Mouse (Mus musculus) heart, embryonic 13.5 days (tissue): ENCODE data around the gene Synpo2. TPM values are rescaled to one million over a fixed set of nuclear protein-coding genes. Genes with fewer than 3 reads are reported as not detected.

Experiments
- ATAC-seq: fragments of 200-750 bp; cut with Nextera tagmentation; 2 replicates; pipeline ENCODE4 v1.8.0; 2017; ENCODE audit warnings: moderate TSS enrichment; ENCODE audit not compliant: insufficient number of reproducible peaks, low FRiP score, low TSS enrichment; ENCODE audit errors: extremely low read depth
- H3K27ac ChIP-seq: fragments of 300-500 bp; sonication (generic); replicated peaks from 2 replicates; pipeline ENCODE4 v1.5.1; 2015; ENCODE audit warnings: moderate library complexity, mild to moderate bottlenecking, inconsistent platforms
- H3K27me3 ChIP-seq: fragments of 300-500 bp; sonication (generic); replicated peaks from 2 replicates; pipeline ENCODE4 v1.6.1; 2015; ENCODE audit warnings: mild to moderate bottlenecking, inconsistent platforms
- H3K36me3 ChIP-seq: fragments of 300-500 bp; sonication (generic); 2 replicates; pipeline ENCODE4 v1.6.1; 2015; ENCODE audit warnings: mild to moderate bottlenecking, inconsistent platforms
- H3K4me1 ChIP-seq: fragments of 300-500 bp; sonication (generic); 2 replicates; pipeline ENCODE4 v1.6.1; 2015; ENCODE audit warnings: inconsistent platforms
- H3K4me2 ChIP-seq: fragments of 300-500 bp; sonication (generic); 2 replicates; pipeline ENCODE4 v1.6.1; 2015; ENCODE audit warnings: inconsistent platforms, mild to moderate bottlenecking, moderate library complexity
- H3K4me3 ChIP-seq: fragments of 300-500 bp; sonication (generic); 2 replicates; pipeline ENCODE4 v1.5.1; 2015; ENCODE audit warnings: moderate library complexity, mild to moderate bottlenecking, inconsistent platforms
- H3K9ac ChIP-seq: fragments of 300-500 bp; sonication (generic); 2 replicates; pipeline ENCODE4 v1.6.1; 2015; ENCODE audit warnings: inconsistent platforms, mild to moderate bottlenecking, moderate library complexity
- H3K9me3 ChIP-seq: fragments of 300-500 bp; sonication (generic); 2 replicates; pipeline ENCODE4 v1.6.1; 2016; ENCODE audit warnings: inconsistent platforms
- WGBS: fragments of 180-500 bp; shearing (Covaris S2); methylation state at CpG from one replicate; pipeline ENCODE4 v1.1.7; 2015; ENCODE audit warnings: mixed read lengths; 5-methylcytosine and 5-hydroxymethylcytosine counted together
- polyA plus RNA-seq: library from polyadenylated mRNA; unstranded; fragments of >200 nt; fragmentation: Nextera tagmentation; extraction: Ambion mirVana; gene quantifications from 2 replicates; pipeline ENCODE4 v1.2.1, GENCODE M21; 2015

Gene Synpo2
- polyA plus RNA-seq, 1 experiment from 2014 or later = 16.8 TPM

DNA sequence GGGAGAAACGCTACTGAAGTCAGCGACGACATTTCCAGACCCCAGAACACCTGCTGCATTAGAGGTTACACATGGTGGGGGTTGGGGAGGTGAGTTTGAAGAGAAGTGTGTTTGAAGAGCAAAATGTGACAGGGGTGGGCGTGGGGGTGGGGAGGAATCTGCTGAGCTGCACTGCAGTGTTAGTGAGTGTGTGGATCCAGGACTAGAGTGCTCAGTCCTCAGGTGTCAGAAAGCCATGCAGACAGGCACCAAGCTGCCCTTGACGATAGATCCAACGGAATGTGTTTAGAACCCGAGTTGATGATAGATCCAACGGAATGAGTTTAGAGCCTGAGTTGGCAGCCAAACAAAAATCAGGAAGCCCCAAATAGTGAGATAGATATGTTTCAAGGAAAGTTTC is 89.4 kb downstream of the Synpo2 start:
- Histone ChIP-seq H3K4me1 (peaks cover 68% of the 10 kb centered on the region), H3K9ac (no peak overlapping the region), H3K4me2 (no peak overlapping the region), H3K36me3 (no peaks in the 10 kb centered on the region), H3K9me3 (no peaks in the 10 kb centered on the region), H3K27ac (peak overlapping the region; percentile 83), H3K27me3 (no peaks in the 10 kb centered on the region), H3K4me3 (no peak overlapping the region)
- 34% methylated on average over 8 of the region's 8 CpGs for WGBS
- no peak; the same call in 1 of the 2 replicates for ATAC-seq

DNA sequence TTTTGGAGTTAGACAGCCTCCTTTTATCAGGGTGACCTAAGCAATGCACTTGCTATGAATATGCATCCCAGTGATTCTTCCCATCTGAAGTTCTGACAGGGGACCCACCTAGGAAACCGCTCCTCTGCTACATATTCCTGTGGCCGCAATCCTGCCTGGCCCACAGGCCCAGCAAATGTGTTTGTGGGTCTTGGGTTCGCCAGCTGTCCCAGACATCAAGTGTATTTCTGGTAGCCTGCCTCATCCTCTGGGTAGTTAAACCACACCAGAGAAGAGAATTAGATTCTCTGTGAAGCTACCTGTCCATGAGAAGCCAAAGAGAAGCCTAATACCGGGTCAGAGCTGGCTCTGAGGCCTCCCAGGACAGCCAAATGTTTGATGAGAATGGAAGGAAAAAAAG is 90.0 kb downstream of the Synpo2 start:
- no peak overlapping the region for H3K4me2 ChIP-seq
- H3K9me3 ChIP-seq = no peaks in the 10 kb centered on the region
- no peaks in the 10 kb centered on the region for H3K36me3 ChIP-seq
- no peak overlapping the region for H3K9ac ChIP-seq
- no peaks in the 10 kb centered on the region for H3K27me3 ChIP-seq
- WGBS = 72% methylated on average over 4 of the region's 4 CpGs
- H3K4me1 ChIP-seq = peaks cover 64% of the 10 kb centered on the region
- ATAC-seq = no peak
- H3K4me3 ChIP-seq = no peak overlapping the region
- peak overlapping the region; percentile 83 for H3K27ac ChIP-seq

DNA sequence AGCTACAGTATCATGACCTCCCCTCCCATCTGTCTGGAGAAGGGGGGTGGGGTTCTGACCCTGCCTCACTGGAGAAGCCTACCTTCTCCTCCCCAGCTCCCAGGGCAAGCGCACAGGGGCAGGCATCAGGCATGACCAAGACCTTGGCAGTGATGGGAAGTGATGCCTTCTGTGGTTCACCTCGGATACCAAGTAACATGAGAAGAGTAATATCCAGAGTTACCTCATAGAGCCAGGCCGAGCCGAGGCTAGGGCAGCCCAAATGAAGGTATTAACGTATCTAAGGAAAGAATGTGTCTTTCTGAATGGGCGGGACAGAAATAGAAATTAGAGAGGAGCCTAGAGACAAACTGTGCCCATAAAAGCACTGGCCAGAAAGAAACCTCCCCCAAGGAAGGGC is 92.5 kb downstream of the Synpo2 start:
- Histone ChIP-seq H3K4me2 (no peak overlapping the region), H3K27me3 (no peaks in the 10 kb centered on the region), H3K9me3 (no peaks in the 10 kb centered on the region), H3K9ac (peak overlapping the region; percentile 48), H3K36me3 (no peaks in the 10 kb centered on the region), H3K4me1 (peaks cover 65% of the 10 kb centered on the region), H3K27ac (peak overlapping the region; percentile 62), H3K4me3 (no peak overlapping the region)
- 47% methylated on average over 6 of the region's 6 CpGs for WGBS
- ATAC-seq = no peak

DNA sequence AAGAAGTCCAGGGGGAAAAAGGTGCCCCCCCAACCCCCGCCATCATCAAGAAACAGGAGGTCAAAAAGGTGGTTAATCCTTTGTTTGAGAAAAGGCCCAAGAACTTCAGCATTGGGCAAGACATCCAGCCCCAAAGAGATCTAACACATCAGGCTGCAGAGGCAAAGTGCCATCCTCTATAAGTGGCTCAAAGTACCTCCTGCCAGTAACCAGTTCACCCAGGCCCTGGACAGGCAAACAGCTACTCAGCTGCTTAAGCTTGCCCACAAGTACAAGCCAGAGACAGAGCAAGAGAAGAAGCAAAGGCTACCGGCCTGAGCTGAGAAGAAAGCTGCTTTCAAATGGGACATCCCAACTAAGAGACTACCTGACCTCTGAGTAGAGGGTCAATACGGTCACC is 93.7 kb downstream of the Synpo2 start:
- Histone ChIP-seq H3K4me3 (no peak overlapping the region), H3K4me1 (peaks cover 74% of the 10 kb centered on the region), H3K4me2 (no peak overlapping the region), H3K27ac (peak overlapping the region; percentile 8; the same call in 1 of the 2 replicates), H3K27me3 (no peaks in the 10 kb centered on the region), H3K9me3 (no peaks in the 10 kb centered on the region), H3K36me3 (no peaks in the 10 kb centered on the region), H3K9ac (no peak overlapping the region)
- ATAC-seq = no peak
- 72% methylated on average over 3 of the region's 3 CpGs for WGBS

DNA sequence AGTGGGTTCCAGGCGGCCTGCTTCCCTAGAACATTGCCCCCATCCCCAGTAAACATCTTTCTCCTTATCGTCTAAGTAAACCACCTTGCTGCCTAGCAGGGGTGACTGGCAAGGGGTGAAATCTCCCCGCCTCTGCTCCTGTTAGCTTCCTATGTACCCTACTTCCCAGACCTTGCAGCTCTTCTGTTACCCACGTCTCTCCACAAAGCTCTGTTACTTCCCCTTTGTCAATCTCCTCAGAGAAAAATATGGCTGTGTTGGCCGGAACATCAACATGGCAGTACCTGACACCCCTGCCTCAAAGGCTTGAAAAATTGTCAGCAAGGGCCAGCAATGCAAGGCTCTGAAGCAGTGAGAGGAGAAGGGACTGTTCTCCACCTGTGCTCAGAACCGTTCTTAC is 94.9 kb downstream of the Synpo2 start:
- WGBS = 78% methylated on average over 6 of the region's 6 CpGs
- H3K4me2 ChIP-seq = no peak overlapping the region
- H3K27me3 ChIP-seq = no peaks in the 10 kb centered on the region
- no peaks in the 10 kb centered on the region for H3K36me3 ChIP-seq
- no peak overlapping the region for H3K27ac ChIP-seq
- peaks cover 63% of the 10 kb centered on the region for H3K4me1 ChIP-seq
- ATAC-seq = no peak
- no peaks in the 10 kb centered on the region for H3K9me3 ChIP-seq
- H3K9ac ChIP-seq = no peak overlapping the region
- H3K4me3 ChIP-seq = no peak overlapping the region

DNA sequence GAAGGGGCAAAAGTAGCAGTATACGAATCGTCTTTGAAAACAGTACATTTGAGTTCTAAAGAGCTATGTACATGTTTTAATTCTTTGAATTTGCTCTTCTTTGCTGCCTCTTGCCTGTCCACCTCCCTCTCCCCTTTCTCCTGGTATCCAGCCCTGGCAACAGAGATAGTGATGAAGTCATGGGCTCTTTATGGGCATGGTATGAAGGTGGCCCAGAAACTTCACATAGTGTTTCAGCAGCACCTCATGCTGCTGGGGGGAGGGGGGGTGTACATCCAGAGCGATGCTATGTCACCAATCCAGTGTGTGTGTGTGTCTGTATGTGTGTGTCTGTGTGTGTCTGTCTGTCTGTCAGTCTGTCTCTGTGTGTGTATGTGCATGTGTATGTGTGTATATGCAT is 95.8 kb downstream of the Synpo2 start:
- no peaks in the 10 kb centered on the region for H3K9me3 ChIP-seq
- WGBS = 77% methylated on average over 3 of the region's 3 CpGs
- no peak overlapping the region for H3K4me3 ChIP-seq
- peaks cover 57% of the 10 kb centered on the region for H3K4me1 ChIP-seq
- H3K4me2 ChIP-seq = no peak overlapping the region
- H3K27ac ChIP-seq = no peak overlapping the region; the same call in 1 of the 2 replicates
- H3K36me3 ChIP-seq = no peaks in the 10 kb centered on the region
- 0 out of 2 replicates have a peak, but pooled peaks have one; percentile 21 for ATAC-seq
- no peak overlapping the region for H3K9ac ChIP-seq
- H3K27me3 ChIP-seq = no peaks in the 10 kb centered on the region

DNA sequence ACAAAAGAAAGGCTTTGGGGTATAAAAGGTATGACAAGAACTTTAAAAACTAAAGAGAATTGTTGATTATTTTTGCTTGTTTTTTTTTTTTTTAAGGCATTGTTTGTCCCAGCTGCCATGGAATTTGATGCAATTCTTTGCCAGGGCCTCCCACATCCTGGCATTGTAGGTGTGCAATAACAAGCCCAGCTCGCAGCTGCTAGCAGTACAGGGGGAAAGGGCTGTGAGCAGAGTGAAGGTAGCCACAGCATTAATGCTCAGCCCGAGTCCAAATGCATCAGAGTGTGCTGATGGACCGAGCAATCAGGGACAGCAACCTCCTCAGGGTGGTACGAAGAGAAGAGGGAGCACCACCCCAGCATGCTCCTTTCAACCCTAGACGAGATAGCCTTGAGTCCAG is 96.3 kb downstream of the Synpo2 start:
- no peaks in the 10 kb centered on the region for H3K9me3 ChIP-seq
- H3K36me3 ChIP-seq = no peaks in the 10 kb centered on the region
- no peaks in the 10 kb centered on the region for H3K27me3 ChIP-seq
- no peak overlapping the region for H3K4me3 ChIP-seq
- H3K4me1 ChIP-seq = peaks cover 57% of the 10 kb centered on the region
- WGBS = 57% methylated on average over 5 of the region's 5 CpGs
- H3K27ac ChIP-seq = peak overlapping the region; percentile 36; the same call in 1 of the 2 replicates
- no peak for ATAC-seq
- H3K9ac ChIP-seq = 0 out of 2 replicates have a peak overlapping the region, but pooled peaks have one; percentile 21
- no peak overlapping the region for H3K4me2 ChIP-seq

DNA sequence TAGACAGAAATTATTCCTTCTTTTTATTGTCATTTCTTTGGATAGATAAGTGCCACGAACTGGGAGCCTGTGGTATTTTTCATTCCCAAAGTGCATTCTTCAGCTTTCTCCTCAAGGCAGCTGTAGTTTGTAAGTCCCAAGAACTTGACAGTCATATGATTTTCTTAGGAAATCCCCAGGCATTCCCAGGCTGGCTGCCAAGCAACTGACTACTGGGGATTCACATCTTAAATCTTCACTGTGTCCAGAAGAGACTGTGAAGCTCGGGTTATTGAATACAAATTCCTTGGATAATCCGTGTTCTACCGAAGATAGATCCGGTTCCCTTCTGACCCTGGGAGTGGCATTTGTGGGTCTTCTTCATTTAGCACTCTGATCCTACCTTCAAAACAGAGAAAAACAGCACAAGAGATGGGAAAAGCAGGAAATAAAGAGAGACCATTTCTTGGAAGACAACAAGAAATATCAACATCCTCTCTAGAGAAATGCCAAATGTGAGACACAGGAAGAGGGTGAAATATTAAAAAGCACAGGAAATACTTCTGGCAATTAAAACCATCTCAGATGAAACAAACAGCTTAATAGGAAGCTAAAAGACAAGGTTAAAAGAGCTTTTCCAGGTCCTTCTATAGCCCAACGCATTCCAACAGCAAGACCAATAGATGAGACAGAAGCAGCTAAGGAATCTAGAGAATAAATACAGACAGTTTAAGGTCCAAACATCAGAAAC is 97.5 kb downstream of the Synpo2 start:
- no peaks in the 10 kb centered on the region for H3K9me3 ChIP-seq
- H3K4me1 ChIP-seq = peaks cover 49% of the 10 kb centered on the region
- H3K9ac ChIP-seq = no peak overlapping the region
- no peak overlapping the region for H3K4me3 ChIP-seq
- peak overlapping the region; percentile 67; the same call in 1 of the 2 replicates for H3K27ac ChIP-seq
- WGBS = 47% methylated on average over 6 of the region's 6 CpGs
- H3K4me2 ChIP-seq = peak overlapping the region; percentile 6; the same call in 1 of the 2 replicates
- no peak for ATAC-seq
- no peaks in the 10 kb centered on the region for H3K36me3 ChIP-seq
- no peaks in the 10 kb centered on the region for H3K27me3 ChIP-seq

DNA sequence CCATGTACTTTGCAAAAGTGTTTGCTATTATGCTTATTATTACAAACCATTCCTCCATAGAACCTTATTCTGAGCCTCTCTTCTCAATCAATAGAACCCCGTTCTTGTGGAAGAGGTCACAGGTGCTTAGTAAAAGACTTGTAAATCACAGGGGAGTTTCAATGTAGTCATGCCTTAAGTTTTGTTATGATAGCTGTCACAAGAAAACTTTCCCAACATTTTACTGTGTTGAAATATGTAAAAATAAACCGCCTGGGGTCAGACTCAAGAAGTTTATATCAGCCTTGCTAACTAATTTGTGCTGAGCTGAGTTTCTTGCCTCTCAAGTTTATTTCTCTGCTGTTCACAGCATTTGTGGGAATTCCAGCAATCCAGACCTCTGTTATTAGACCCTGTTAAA is 103.8 kb downstream of the Synpo2 start:
- Histone ChIP-seq H3K9me3 (no peaks in the 10 kb centered on the region), H3K4me1 (peaks cover 23% of the 10 kb centered on the region), H3K27ac (no peak overlapping the region), H3K4me2 (no peak overlapping the region), H3K36me3 (no peaks in the 10 kb centered on the region), H3K27me3 (no peaks in the 10 kb centered on the region), H3K9ac (no peak overlapping the region), H3K4me3 (no peak overlapping the region)
- no peak for ATAC-seq
- WGBS = 69% methylated on average over 2 of the region's 2 CpGs

DNA sequence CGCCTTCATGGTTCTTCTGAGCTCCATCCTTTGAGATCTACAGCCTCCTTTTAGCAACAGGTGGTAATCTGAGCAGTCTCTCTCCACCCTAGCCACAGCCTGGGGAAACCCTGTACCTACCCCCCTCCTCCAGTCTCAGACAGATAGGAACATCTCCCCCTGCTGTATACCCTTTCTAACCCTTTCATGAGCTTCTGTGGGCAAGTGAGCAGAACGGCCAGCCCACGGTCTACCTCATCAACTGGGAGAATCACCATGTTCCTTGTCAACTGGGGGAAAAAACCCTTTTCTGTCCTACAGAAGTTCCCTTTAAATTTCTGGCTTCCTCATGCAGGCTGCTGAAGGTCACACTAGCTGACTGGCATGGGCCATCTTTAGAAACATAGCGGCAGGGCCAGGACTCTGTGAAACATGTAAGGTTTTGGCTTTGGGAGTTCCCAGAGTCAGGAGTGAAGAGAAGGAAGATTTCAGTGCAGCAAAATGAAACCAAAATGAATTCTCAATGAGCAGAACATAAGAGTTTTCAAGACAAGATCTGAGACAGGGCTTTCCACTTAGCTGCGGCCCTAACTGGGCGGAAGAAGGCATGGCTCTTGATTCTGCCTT is 104.7 kb downstream of the Synpo2 start:
- Histone ChIP-seq H3K4me3 (no peak overlapping the region), H3K27me3 (no peaks in the 10 kb centered on the region), H3K9me3 (no peaks in the 10 kb centered on the region), H3K27ac (peak overlapping the region; percentile 37; the same call in 1 of the 2 replicates), H3K4me1 (peaks cover 23% of the 10 kb centered on the region), H3K36me3 (no peaks in the 10 kb centered on the region), H3K4me2 (no peak overlapping the region), H3K9ac (peak overlapping the region; percentile 28; the same call in 1 of the 2 replicates)
- 82% methylated on average over 6 of the region's 6 CpGs for WGBS
- no peak for ATAC-seq

DNA sequence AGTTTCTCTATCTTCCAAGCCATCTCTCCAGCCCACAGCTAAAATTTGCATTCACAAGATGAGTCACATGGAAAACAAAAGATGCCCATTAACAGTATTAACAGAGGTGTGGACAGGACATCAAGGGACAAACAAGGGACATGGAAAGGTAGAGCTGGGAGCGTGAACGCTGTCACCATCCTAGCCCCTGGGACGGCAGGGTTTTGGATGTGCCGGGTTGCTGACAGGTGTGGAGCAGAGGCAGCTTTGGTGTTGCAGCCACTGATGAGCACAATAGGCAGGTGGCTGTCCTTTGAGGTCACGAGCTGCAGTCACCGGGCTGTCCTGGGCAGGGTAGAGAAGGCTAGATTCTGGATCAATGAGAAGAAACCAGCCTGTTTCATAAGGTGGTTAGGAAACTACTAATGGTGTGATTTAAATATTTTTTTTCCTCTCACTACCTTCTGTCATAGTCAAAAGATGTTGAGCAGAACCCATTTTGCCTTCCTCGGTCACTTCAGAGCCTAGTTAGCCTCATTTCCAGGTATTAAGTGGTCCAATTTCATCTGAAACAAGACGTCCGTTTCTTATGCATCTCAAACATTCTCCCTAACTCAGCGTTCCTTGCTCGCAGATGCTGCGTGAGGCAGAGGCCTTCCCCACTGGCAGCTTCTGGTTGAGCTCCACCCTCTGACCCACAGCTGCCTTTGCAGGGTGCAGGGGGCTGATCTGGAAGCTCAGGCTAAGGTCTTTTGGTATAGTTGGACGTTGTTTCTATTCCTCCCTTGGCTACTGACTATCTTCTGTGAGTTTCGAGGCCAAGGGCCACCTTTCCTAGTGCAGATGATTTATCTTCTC is 105.4 kb downstream of the Synpo2 start:
- Histone ChIP-seq H3K27me3 (no peaks in the 10 kb centered on the region), H3K4me2 (no peak overlapping the region), H3K9me3 (no peaks in the 10 kb centered on the region), H3K36me3 (no peaks in the 10 kb centered on the region), H3K27ac (no peak overlapping the region), H3K4me1 (peaks cover 23% of the 10 kb centered on the region), H3K9ac (no peak overlapping the region), H3K4me3 (no peak overlapping the region)
- 72% methylated on average over 14 of the region's 14 CpGs for WGBS
- ATAC-seq = no peak
